In genomic region chr9:70914659-70915355, GRCm38 (mm10) we compare ENCODE assay signal across 14 mouse cellular contexts. TPM values are rescaled to one million over a fixed set of nuclear protein-coding genes. Genes with fewer than 3 reads are reported as not detected.
DNase-seq lines count a peak whose midpoint lies in the region; ATAC-seq and TF ChIP-seq lines count a peak whose summit lies in the region.
"Had no signal": no experiment of that assay in that cellular context is flagged by ENCODE, and none has a peak within 500 bp of the region (broad histone marks: within the 10 kb centered on the region; RNA-seq: fewer than 3 reads in every experiment).

No protein-coding gene starts in this region.

- no peaks in the 10 kb centered on the region for H3K9me3 ChIP-seq in kidney, postnatal 0 days (replicated peaks; ENCODE audit: low read length)
- no peaks in the 10 kb centered on the region for H3K9me3 ChIP-seq in embryonic facial prominence, embryonic 14.5 days (ENCODE audit: control insufficient read depth, low read length)
- H3K9me3 ChIP-seq in liver, postnatal 0 days (ENCODE audit: low read length), result no peaks in the 10 kb centered on the region
- no peaks in the 10 kb centered on the region for H3K9me3 ChIP-seq in forebrain, embryonic 15.5 days
- H3K9me3 ChIP-seq: heart, embryonic 13.5 days; neural tube, embryonic 12.5 days had no signal

- H3K9ac ChIP-seq in kidney, postnatal 0 days (ENCODE audit: low read depth, low read length), result no peak overlapping the region
- H3K9ac ChIP-seq in embryonic facial prominence, embryonic 14.5 days (ENCODE audit: low read depth, low read length), result no peak overlapping the region
- H3K9ac ChIP-seq in liver, postnatal 0 days (replicated peaks), result peak overlapping the region; percentile 27; the same call in 1 of the 2 replicates
- H3K9ac ChIP-seq in forebrain, embryonic 15.5 days (replicated peaks), result no peak overlapping the region
- H3K9ac ChIP-seq: heart, embryonic 13.5 days; neural tube, embryonic 12.5 days had no signal

- H3K36me3 ChIP-seq in kidney, postnatal 0 days (ENCODE audit: insufficient read depth, low read length), result no peaks in the 10 kb centered on the region
- no peaks in the 10 kb centered on the region for H3K36me3 ChIP-seq in embryonic facial prominence, embryonic 14.5 days (ENCODE audit: control insufficient read depth, insufficient read depth, low read length)
- H3K36me3 ChIP-seq in liver, postnatal 0 days (replicated peaks; ENCODE audit: insufficient read depth, low read length), result no peaks in the 10 kb centered on the region
- H3K36me3 ChIP-seq in forebrain, embryonic 15.5 days, result no peaks in the 10 kb centered on the region
- H3K36me3 ChIP-seq: heart, embryonic 13.5 days; neural tube, embryonic 12.5 days had no signal

- no peaks in the 10 kb centered on the region for H3K4me1 ChIP-seq in kidney, postnatal 0 days (replicated peaks; ENCODE audit: insufficient read depth, low read length)
- H3K4me1 ChIP-seq in embryonic facial prominence, embryonic 14.5 days (ENCODE audit: control insufficient read depth, insufficient read depth, low read length), result no peaks in the 10 kb centered on the region; the same call in 1 of the 2 replicates
- H3K4me1 ChIP-seq in liver, postnatal 0 days (ENCODE audit: insufficient read depth), result peaks cover 50% of the 10 kb centered on the region
- H3K4me1 ChIP-seq in forebrain, embryonic 15.5 days, result no peaks in the 10 kb centered on the region

- no peak overlapping the region for H3K4me2 ChIP-seq in kidney, postnatal 0 days (ENCODE audit: low read length)
- no peak overlapping the region for H3K4me2 ChIP-seq in embryonic facial prominence, embryonic 14.5 days (ENCODE audit: low read depth, low read length)
- H3K4me2 ChIP-seq in liver, postnatal 0 days (ENCODE audit: low read depth, low read length), result peak overlapping the region; percentile 35
- H3K4me2 ChIP-seq in forebrain, embryonic 15.5 days (replicated peaks), result no peak overlapping the region
- H3K4me2 ChIP-seq: heart, embryonic 13.5 days; neural tube, embryonic 12.5 days had no signal

- peak; percentile 38; the same call in 1 of the 2 replicates for TF ChIP-seq EP300 in liver, postnatal 0 days (IDR thresholded peaks at IDR 0.05; ENCODE audit: low read depth)

- H3K27ac ChIP-seq in kidney, postnatal 0 days, result no peak overlapping the region
- H3K27ac ChIP-seq in embryonic facial prominence, embryonic 14.5 days (replicated peaks; ENCODE audit: low read depth, low read length), result no peak overlapping the region
- H3K27ac ChIP-seq in liver, postnatal 0 days (ENCODE audit: low read depth), result peak overlapping the region; percentile 53
- no peak overlapping the region for H3K27ac ChIP-seq in forebrain, embryonic 15.5 days (replicated peaks)
- H3K27ac ChIP-seq: heart, embryonic 13.5 days; neural tube, embryonic 12.5 days had no signal

- no peaks in the 10 kb centered on the region for H3K27me3 ChIP-seq in kidney, postnatal 0 days (ENCODE audit: insufficient read depth, low read length)
- no peaks in the 10 kb centered on the region for H3K27me3 ChIP-seq in embryonic facial prominence, embryonic 14.5 days (replicated peaks; ENCODE audit: control insufficient read depth, insufficient read depth, low read length)
- H3K27me3 ChIP-seq in liver, postnatal 0 days (ENCODE audit: insufficient read depth, low read length), result no peaks in the 10 kb centered on the region
- H3K27me3 ChIP-seq in forebrain, embryonic 15.5 days, result no peaks in the 10 kb centered on the region
- H3K27me3 ChIP-seq: neural tube, embryonic 12.5 days had no signal

- no peak for ATAC-seq in kidney, postnatal 0 days (replicated peaks; ENCODE audit: low FRiP score, low read depth)
- peak; percentile 24; the same call in 1 of the 2 replicates for ATAC-seq in embryonic facial prominence, embryonic 14.5 days (ENCODE audit: low read depth)
- ATAC-seq in liver, postnatal 0 days, result peak; percentile 88
- ATAC-seq in forebrain, embryonic 15.5 days (replicated peaks), result no peak
- ATAC-seq: forebrain, embryonic 16.5 days had no signal

- WGBS in kidney, postnatal 0 days, result 53% methylated on average over 10 of the region's 10 CpGs
- 56% methylated on average over 10 of the region's 10 CpGs for WGBS in embryonic facial prominence, embryonic 14.5 days
- 39% methylated on average over 10 of the region's 10 CpGs for WGBS in liver, postnatal 0 days (ENCODE audit: insufficient replicate concordance)
- WGBS in forebrain, embryonic 15.5 days, result 86% methylated on average over 10 of the region's 10 CpGs

- TF ChIP-seq CTCF in kidney, postnatal 0 days (IDR thresholded peaks at IDR 0.05; ENCODE audit: low read depth), result peak; percentile 40
- peak; percentile 52 for TF ChIP-seq CTCF in liver, postnatal 0 days (IDR thresholded peaks at IDR 0.05; ENCODE audit: low read depth)

- H3K4me3 ChIP-seq in kidney, postnatal 0 days (replicated peaks; ENCODE audit: low read depth, low read length), result no peak overlapping the region
- no peak overlapping the region for H3K4me3 ChIP-seq in embryonic facial prominence, embryonic 14.5 days (ENCODE audit: low read depth, low read length)
- no peak overlapping the region for H3K4me3 ChIP-seq in liver, postnatal 0 days (ENCODE audit: low read depth, low read length)
- no peak overlapping the region for H3K4me3 ChIP-seq in forebrain, embryonic 15.5 days
- H3K4me3 ChIP-seq: heart, embryonic 13.5 days; neural tube, embryonic 12.5 days had no signal

- DNase-seq in embryo, embryonic 10 days (ENCODE audit: low spot score), result peak; percentile 54
- no peak for DNase-seq in embryo, embryonic 11 days
- no peak for DNase-seq in kidney, postnatal 0 days (ENCODE audit: low spot score)
- no peak for DNase-seq in kidney, postnatal 36 days
- DNase-seq in embryonic facial prominence, embryonic 14.5 days (ENCODE audit: low spot score), result peak; percentile 47
- peak; percentile 53 for DNase-seq in liver, postnatal 0 days
- DNase-seq in adrenal gland, postnatal 4 days (ENCODE audit: low spot score in 2 of 2), result no peak
- DNase-seq: adrenal gland, adult 8-10 months; kidney, adult 8-10 months had no signal

RNA-seq across cellular contexts. Expression of gene Lipc, which starts 37.2 kb away (rescaled TPM):
- polyA plus RNA-seq in kidney, postnatal 0 days (2015; fragmentation: Nextera tagmentation; extraction: Ambion mirVana), result 0.45 and 0.46 TPM in 2 replicates
- polyA plus RNA-seq in embryonic facial prominence, embryonic 14.5 days (2014; fragmentation: Nextera tagmentation; extraction: Ambion mirVana), result 0.46 and 0.79 TPM in 2 replicates
- 104 and 108 TPM in 2 replicates for polyA plus RNA-seq in liver, postnatal 0 days (2015; fragmentation: Nextera tagmentation; extraction: Ambion mirVana)
- 10 to 100 TPM in 1 of 2 experiments, under 1 TPM in 1; 0.81 to 27.6 TPM for total RNA-seq in adrenal gland, postnatal 4 days (2021)
- not detected in 2 replicates for polyA plus RNA-seq in forebrain, embryonic 15.5 days (2015; fragmentation: Nextera tagmentation; extraction: Ambion mirVana)
- total RNA-seq: MEL had no signal
- polyA plus RNA-seq: neural tube, embryonic 12.5 days had no signal

Comparison
In these comparisons a context has a peak if more than half of its experiments do, and no peak if none do; other contexts are left out.
1. DNase-seq: peak in embryo, embryonic 10 days (single experiment), embryonic facial prominence, embryonic 14.5 days (single experiment) and liver, postnatal 0 days (single experiment); none in embryo, embryonic 11 days (single experiment), kidney, postnatal 0 days (single experiment), kidney, postnatal 36 days (0 of 2) and adrenal gland, postnatal 4 days (0 of 2).
2. ATAC-seq: peak in embryonic facial prominence, embryonic 14.5 days (single experiment) and liver, postnatal 0 days (single experiment); none in kidney, postnatal 0 days (single experiment) and forebrain, embryonic 15.5 days (single experiment).
3. RNA of gene Lipc, which starts 37.2 kb away (polyA plus RNA-seq): 104 to 108 TPM in liver, postnatal 0 days; 0.46 to 0.79 TPM in embryonic facial prominence, embryonic 14.5 days, 0.45 to 0.46 TPM in kidney, postnatal 0 days and not detected in forebrain, embryonic 15.5 days; every median in the first group is over 10 times any median in the second.